Mouse (Mus musculus) thymus, adult 2 months (tissue): ENCODE data around the gene Arhgdia.
"Not testable (repeated sequence)": the region's sequence is repeated elsewhere in the genome, so short reads cannot be mapped to it uniquely, and the experiment has no call there.

Experiments
- CTCF ChIP-seq: fragments of 200-500 bp; IDR thresholded peaks from 2 replicates; pipeline ENCODE4 v1.5.1; 2012; ENCODE audit warnings: mild to moderate bottlenecking, control low read depth, low read length, moderate library complexity, borderline replicate concordance; ENCODE audit not compliant: control insufficient read depth, poor library complexity, insufficient read depth; ENCODE audit errors: extremely low read depth
- POLR2A ChIP-seq: fragments of 200-500 bp; IDR thresholded peaks from 2 replicates; pipeline ENCODE4 v1.6.1; 2012; ENCODE audit warnings: mild to moderate bottlenecking, low read length, control low read depth, moderate library complexity; ENCODE audit not compliant: control insufficient read depth, poor library complexity, insufficient read depth; ENCODE audit errors: extremely low read depth

DNA sequence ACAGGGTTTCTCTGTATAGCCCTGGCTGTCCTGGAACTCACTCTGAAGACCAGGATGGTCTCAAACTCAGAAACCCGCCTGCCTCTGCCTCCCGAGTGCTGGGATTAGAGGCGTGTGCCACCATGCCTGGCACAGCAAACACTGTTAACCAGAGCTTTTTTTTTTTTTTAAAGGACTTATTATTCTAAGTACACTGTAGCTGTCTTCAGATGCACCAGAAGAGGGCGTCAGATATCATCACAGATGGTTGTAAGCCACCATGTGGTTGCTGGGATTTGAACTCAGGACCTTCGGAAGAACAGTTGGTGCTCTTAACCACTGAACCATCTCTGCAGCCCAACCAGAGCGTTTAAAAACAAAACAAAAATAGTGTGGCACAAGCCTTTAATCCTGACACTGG is 22.6 kb downstream of the Arhgdia start:
- TF ChIP-seq POLR2A, CTCF: not testable (repeated sequence)
